Mouse (Mus musculus): ENCODE measurements around the gene Khdc1c. TPM values are rescaled to one million over a fixed set of nuclear protein-coding genes. Genes with fewer than 3 reads are reported as not detected.
A peak's percentile ranks its signal among the peaks of the same experiment; 100 is the strongest.
"Not testable (repeated sequence)": the region's sequence is repeated elsewhere in the genome, so short reads cannot be mapped to it uniquely, and the experiment has no call there.

The Khdc1c gene
- not detected in 2 replicates for polyA plus RNA-seq (2016; fragmentation: Nextera tagmentation; extraction: Ambion mirVana)

DNA sequence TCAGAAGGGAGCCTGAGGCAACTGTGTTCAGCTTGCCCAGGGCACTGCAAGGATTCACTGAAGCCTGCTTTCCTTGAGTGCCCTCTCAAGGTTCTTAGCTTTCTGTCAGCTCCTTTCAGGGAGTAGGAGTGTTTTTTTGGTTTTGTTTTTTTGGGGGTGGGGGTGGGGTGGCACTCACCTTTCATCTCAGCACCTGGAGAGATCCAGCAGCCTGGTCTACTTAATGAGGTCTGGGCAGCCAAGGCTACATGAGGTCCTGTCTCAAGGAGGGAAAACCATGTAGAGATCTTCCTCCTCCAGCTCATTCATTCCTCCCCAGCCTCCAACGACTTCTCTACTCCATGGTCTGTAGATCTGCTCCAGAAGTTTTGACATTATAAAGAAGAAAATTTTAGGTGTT is at the start of gene Khdc1c:
Gene Khdc1c, plus strand, starts transcription at position 301 of the 400 bp plus-strand sequence.
- H3K4me1 ChIP-seq; H3K27ac ChIP-seq; H3K9me3 ChIP-seq (replicated peaks); H3K27me3 ChIP-seq (replicated peaks); H3K9ac ChIP-seq; H3K4me3 ChIP-seq; H3K4me2 ChIP-seq; ATAC-seq; H3K36me3 ChIP-seq: not testable (repeated sequence)
- WGBS (ENCODE audit: insufficient replicate concordance) = 44% methylated on average over 1 of the region's 1 CpGs

DNA sequence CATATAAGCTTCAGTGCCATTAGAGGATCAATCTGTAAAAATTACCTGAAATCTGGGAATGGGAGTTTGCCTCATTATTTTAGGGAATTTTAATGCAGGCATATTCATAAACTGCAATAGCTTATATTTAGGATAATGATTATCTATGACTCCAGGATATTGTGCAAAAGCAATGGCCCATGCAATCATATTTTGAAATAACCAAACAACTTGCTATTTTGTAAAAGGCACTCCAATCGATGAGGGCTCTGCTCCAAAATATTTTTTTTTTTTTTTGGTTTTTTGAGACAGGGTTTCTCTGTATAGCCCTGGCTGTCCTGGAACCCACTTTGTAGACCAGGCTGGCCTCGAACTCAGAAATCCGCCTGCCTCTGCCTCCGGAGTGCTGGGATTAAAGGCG is 47.9 kb upstream of the Khdc1c start:
- not testable (repeated sequence) for H3K9ac ChIP-seq; H3K27me3 ChIP-seq (replicated peaks); ATAC-seq; H3K9me3 ChIP-seq (replicated peaks); H3K4me1 ChIP-seq; H3K4me2 ChIP-seq; H3K27ac ChIP-seq; H3K4me3 ChIP-seq; H3K36me3 ChIP-seq
- WGBS (ENCODE audit: insufficient replicate concordance) = 79% methylated on average over 5 of the region's 5 CpGs

DNA sequence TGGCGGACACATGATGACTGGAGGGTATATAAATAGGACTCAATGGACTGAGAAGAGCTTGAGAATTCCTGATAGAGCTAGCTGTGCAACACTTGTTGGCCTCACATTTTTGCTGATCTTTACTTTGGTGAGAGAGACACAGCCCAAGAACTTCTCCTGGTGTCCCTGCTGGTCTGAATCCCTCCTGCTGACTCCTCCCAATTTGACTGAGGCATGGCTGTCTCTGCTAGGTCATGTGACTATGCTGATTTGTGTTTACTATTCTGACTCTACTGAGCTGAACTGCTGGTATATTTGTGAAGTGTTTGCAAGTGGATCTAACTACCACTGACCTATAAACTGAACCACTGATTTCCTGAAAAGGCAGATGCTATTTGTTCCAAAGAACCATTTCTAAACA is 46.5 kb upstream of the Khdc1c start:
- Histone ChIP-seq H3K9me3 (replicated peaks) (0 out of 2 replicates have a peak, but pooled peaks cover 4% of the 10 kb centered on the region), H3K4me3 (no peak overlapping the region), H3K4me1 (peaks cover under 1% of the 10 kb centered on the region; the same call in 1 of the 2 replicates), H3K27me3 (replicated peaks) (no peaks in the 10 kb centered on the region), H3K4me2 (no peak overlapping the region), H3K36me3 (no peaks in the 10 kb centered on the region), H3K27ac (no peak overlapping the region), H3K9ac (no peak overlapping the region)
- no peak for ATAC-seq
- 72% methylated on average over 1 of the region's 1 CpGs for WGBS (ENCODE audit: insufficient replicate concordance)

DNA sequence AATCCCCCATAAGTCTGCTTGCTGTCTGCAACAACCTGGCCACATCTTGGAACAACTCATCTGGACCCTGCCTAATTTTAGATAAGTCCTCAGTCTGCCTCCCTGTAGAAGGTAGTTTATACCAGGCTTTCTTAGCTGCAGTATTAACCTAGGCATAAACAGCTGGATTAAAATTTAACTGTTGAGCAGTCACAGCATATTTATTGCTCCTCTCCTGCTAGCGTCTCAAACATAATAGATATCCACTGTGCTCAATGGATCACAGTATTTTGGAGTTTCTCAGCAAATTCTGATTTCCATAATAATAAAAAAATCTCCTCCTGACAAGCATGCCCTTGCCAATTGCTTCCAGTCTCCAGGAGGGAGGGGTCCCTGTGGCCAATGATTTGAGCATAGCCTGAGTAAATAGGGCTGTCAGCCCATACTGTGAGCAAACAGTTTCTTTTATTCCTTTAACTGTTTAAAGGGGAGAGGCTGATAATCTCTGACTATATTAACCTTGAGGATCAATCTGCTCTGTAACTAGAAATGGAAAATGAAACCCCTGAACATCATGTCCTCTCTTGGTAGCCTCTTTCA is 44.0 kb upstream of the Khdc1c start:
- ATAC-seq = no peak
- no peak overlapping the region for H3K4me3 ChIP-seq
- no peaks in the 10 kb centered on the region for H3K36me3 ChIP-seq
- H3K27ac ChIP-seq = no peak overlapping the region
- H3K4me1 ChIP-seq = peaks cover 12% of the 10 kb centered on the region
- H3K27me3 ChIP-seq (replicated peaks) = no peaks in the 10 kb centered on the region
- H3K4me2 ChIP-seq = no peak overlapping the region
- H3K9me3 ChIP-seq (replicated peaks) = 0 out of 2 replicates have a peak, but pooled peaks cover 6% of the 10 kb centered on the region
- H3K9ac ChIP-seq = no peak overlapping the region
- 70% methylated on average over 1 of the region's 1 CpGs for WGBS (ENCODE audit: insufficient replicate concordance)

DNA sequence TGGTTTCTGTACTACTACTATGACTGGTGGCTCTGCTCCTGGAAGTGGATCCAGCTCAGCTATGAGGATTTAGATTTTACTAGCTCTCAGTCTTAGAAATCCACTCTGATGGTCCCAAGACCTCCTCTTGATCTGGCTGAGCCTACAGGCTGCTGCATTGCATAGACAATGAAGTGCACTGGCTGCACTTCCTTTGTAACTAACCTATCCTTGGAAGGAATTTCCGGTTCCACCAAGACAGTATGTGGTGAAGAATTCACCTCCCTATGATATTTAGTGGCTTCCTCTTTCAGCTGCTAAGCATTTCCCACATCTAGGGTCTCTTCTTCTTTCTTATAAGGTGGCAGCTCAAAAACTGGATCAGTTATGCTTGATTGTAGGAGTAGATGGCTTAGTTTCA is 43.5 kb upstream of the Khdc1c start:
- H3K4me3 ChIP-seq = no peak overlapping the region
- no peak for ATAC-seq
- H3K27me3 ChIP-seq (replicated peaks) = no peaks in the 10 kb centered on the region
- no peaks in the 10 kb centered on the region for H3K36me3 ChIP-seq
- 0 out of 2 replicates have a peak, but pooled peaks cover 6% of the 10 kb centered on the region for H3K9me3 ChIP-seq (replicated peaks)
- WGBS (ENCODE audit: insufficient replicate concordance) = 56% methylated on average over 1 of the region's 1 CpGs
- no peak overlapping the region for H3K4me2 ChIP-seq
- H3K9ac ChIP-seq = no peak overlapping the region
- no peak overlapping the region for H3K27ac ChIP-seq
- peaks cover 16% of the 10 kb centered on the region for H3K4me1 ChIP-seq

DNA sequence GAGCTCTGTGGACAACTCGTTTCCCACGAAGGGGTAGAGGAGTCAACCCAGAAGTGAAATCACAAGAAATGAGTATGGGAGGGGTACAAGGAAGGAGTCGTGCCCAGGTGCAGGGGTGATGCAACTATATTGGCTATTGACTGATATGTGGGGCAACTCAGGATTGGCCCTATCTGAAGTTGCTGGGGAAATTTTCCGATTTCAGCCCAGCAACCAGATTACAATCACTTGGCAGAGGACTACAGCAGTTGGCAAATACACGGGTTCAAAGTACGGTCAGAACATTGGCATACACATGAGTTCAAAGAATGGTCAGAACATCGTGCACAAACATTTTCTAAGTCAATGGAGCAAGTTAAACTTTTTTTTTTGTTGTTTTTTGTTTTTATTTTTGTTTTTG is 41.4 kb upstream of the Khdc1c start:
- no peak overlapping the region for H3K27ac ChIP-seq
- no peak for ATAC-seq
- H3K27me3 ChIP-seq (replicated peaks) = no peaks in the 10 kb centered on the region
- no peaks in the 10 kb centered on the region for H3K36me3 ChIP-seq
- H3K4me1 ChIP-seq = peaks cover 28% of the 10 kb centered on the region
- 0 out of 2 replicates have a peak, but pooled peaks cover 6% of the 10 kb centered on the region for H3K9me3 ChIP-seq (replicated peaks)
- no peak overlapping the region for H3K4me3 ChIP-seq
- no peak overlapping the region for H3K4me2 ChIP-seq
- H3K9ac ChIP-seq = no peak overlapping the region
- 85% methylated on average over 7 of the region's 7 CpGs for WGBS (ENCODE audit: insufficient replicate concordance)

DNA sequence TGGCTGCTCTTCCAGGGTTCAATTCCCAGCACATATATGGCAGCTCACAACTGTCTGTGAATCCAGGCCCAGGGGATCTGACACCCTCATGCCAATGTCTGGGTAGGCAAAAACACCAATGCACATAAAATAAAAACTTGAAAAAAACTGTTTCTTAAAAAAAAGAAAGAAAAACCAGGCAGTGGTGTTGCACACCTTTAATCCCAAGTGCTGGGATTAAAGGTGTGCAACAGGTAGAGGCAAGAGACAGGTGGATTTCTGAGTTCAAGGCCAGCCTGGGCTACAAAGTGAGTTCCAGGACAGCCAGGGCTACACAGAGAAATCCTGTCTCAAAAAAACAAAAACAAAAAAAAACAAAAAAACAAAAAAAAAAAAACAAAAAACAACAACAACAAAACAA is 37.0 kb upstream of the Khdc1c start:
- not testable (repeated sequence) for H3K27ac ChIP-seq; H3K9ac ChIP-seq; H3K9me3 ChIP-seq (replicated peaks); H3K27me3 ChIP-seq (replicated peaks); ATAC-seq; H3K4me3 ChIP-seq; H3K36me3 ChIP-seq; H3K4me2 ChIP-seq
- peaks cover 47% of the 10 kb centered on the region for H3K4me1 ChIP-seq

DNA sequence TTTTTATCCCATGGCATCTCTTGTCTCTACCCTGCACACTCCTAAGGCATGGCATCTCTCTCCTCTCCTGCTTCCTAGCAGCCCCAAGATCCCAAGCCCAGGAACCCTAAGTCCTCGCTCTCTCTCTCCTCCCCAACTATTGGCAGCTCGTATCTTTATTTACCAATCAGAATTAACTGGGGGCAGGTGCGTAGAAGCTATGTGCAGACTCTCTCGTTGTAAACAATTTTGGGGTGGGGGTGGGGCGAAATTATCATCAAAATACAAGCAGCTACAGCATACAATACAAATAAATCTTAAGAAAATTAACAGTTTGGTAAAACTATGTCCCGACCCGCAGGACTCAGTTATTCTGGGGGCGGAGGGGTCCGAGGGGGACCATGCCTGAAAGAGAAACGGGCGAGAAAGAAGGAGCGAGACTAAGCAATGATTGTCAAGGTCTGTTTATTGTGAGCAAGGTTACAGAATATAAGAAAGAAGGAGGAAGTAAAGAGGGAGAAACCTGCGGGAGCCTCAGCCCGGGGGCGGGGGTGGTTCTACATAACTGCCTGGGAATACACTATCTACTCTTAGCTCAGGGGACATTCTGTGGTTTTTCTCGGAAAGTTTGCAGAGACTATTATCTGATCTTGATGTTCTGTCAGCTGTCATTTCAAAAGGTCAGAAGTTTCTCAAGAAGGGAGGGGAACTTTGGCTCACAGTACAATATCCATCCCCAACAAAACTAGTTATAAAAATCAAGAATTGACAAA is 34.7 kb upstream of the Khdc1c start:
- peak overlapping the region; percentile 80 for H3K27ac ChIP-seq
- ATAC-seq = peak; percentile 86
- peak overlapping the region; percentile 67 for H3K4me2 ChIP-seq
- 33% methylated on average over 16 of the region's 16 CpGs for WGBS (ENCODE audit: insufficient replicate concordance)
- no peaks in the 10 kb centered on the region for H3K9me3 ChIP-seq (replicated peaks)
- H3K4me1 ChIP-seq = peaks cover 42% of the 10 kb centered on the region
- no peaks in the 10 kb centered on the region for H3K27me3 ChIP-seq (replicated peaks)
- H3K4me3 ChIP-seq = peak overlapping the region; percentile 46
- no peaks in the 10 kb centered on the region for H3K36me3 ChIP-seq
- peak overlapping the region; percentile 35; the same call in 1 of the 2 replicates for H3K9ac ChIP-seq

DNA sequence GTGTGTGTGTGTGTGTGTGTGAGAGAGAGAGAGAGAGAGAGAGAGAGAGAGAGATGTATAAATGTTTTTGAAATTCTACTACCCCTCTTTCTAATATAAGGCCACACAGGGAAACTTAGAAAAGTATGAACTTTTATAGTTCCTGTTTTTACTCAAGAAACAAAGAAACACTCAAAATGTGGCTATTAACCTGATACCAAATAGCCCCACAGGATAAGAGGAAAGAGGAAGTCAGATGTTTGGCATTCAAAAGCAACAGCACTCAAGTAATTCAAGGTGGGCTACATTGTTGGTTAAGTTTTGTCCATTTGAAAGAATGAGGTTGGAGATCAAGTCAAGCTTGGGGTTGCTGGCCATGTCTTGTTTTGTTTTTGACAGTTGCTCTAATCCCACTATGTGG is 32.3 kb upstream of the Khdc1c start:
- Histone ChIP-seq H3K4me1 (peaks cover 18% of the 10 kb centered on the region), H3K4me3 (no peak overlapping the region), H3K27me3 (replicated peaks) (no peaks in the 10 kb centered on the region), H3K27ac (no peak overlapping the region), H3K9ac (no peak overlapping the region), H3K4me2 (no peak overlapping the region), H3K9me3 (replicated peaks) (no peaks in the 10 kb centered on the region), H3K36me3 (no peaks in the 10 kb centered on the region)
- ATAC-seq = no peak

DNA sequence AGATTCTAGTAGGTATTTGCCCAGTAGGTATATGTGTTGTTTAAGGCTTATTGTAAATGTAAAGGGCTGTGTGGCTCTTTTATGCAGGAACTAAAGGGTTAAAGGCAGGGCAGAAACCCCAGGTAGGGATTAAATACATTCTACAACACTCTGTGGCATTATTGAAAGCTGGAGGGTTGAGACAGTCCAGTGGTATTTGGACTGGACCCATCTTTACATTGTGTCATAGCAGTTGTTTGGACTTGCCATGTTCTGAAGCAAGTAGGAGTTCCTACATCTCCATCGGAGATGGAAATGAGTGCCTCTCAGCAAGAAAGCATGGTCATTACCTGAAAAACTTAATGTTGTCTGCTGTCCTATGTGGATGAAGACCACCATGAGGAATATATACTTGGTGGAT is 27.4 kb upstream of the Khdc1c start:
- WGBS (ENCODE audit: insufficient replicate concordance) = 83% methylated on average over 1 of the region's 1 CpGs
- no peak overlapping the region for H3K9ac ChIP-seq
- no peaks in the 10 kb centered on the region for H3K9me3 ChIP-seq (replicated peaks)
- H3K4me3 ChIP-seq = no peak overlapping the region
- H3K27ac ChIP-seq = no peak overlapping the region
- no peaks in the 10 kb centered on the region for H3K27me3 ChIP-seq (replicated peaks)
- H3K4me2 ChIP-seq = no peak overlapping the region
- no peak for ATAC-seq
- H3K4me1 ChIP-seq = no peaks in the 10 kb centered on the region; the same call in 1 of the 2 replicates
- no peaks in the 10 kb centered on the region for H3K36me3 ChIP-seq

DNA sequence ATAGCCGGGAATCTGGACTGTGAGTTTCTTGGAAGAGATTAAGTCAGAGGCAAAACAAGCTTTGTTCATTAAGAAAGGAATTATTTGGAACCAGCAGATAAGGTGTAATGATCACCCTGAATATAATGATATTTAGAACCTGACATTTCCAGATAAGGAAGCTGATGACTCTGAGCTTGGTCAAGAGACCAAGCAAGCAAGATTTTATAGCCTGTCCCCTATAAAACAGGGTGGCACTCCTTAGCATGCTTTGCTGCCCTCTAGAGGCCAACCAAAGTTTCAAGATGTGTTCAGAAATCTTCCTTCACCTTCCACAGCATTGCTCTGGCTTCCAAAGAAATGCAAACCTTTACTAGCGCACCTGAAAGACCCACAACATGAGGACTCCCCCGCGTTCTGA is 23.9 kb upstream of the Khdc1c start:
- WGBS (ENCODE audit: insufficient replicate concordance) = 42% methylated on average over 4 of the region's 4 CpGs
- no peaks in the 10 kb centered on the region for H3K27me3 ChIP-seq (replicated peaks)
- no peak overlapping the region for H3K27ac ChIP-seq
- no peaks in the 10 kb centered on the region for H3K36me3 ChIP-seq
- H3K4me3 ChIP-seq = no peak overlapping the region
- H3K9me3 ChIP-seq (replicated peaks) = no peaks in the 10 kb centered on the region
- no peak overlapping the region for H3K9ac ChIP-seq
- no peaks in the 10 kb centered on the region for H3K4me1 ChIP-seq
- H3K4me2 ChIP-seq = no peak overlapping the region
- peak; percentile 37; the same call in 1 of the 2 replicates for ATAC-seq

DNA sequence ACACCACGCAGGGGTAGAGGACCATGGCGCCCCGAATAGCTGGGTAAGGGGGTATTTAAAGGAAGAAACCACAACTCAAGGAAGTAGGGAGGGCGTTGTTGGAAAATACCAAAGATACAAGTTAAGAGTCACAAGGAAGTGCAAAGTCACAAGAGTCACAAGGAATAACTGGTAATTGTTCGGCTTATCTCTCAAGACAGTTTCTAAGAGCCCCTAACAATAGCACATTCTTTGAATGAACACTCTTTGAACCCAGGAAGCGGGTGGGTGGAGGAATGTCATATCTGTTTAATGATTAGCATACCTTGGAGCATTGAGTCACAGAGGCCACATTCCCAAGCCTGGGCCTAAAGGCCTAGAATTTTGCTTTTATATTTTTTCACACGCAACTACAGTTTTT is 23.4 kb upstream of the Khdc1c start:
- H3K9ac ChIP-seq; ATAC-seq; H3K27me3 ChIP-seq (replicated peaks); H3K4me3 ChIP-seq; H3K9me3 ChIP-seq (replicated peaks); H3K27ac ChIP-seq; H3K4me1 ChIP-seq; H3K4me2 ChIP-seq; H3K36me3 ChIP-seq: not testable (repeated sequence)
- 65% methylated on average over 7 of the region's 7 CpGs for WGBS (ENCODE audit: insufficient replicate concordance)
